Mouse (Mus musculus) CD8-positive naive resting alpha-beta T cell, adult 57 days (primary cell): Measurements from ENCODE around the gene Pdss1. TPM values are rescaled to one million over a fixed set of nuclear protein-coding genes. Genes with fewer than 3 reads are reported as not detected.

Source experiments
- total RNA-seq: library from RNA; stranded (reverse); gene quantifications from one replicate; pipeline ENCODE4 v1.2.4, GENCODE M21; 2023

The Pdss1 gene
- total RNA-seq = 17.7 TPM

GRCm38 (mm10) chr2:22895282-22896273 lies at the start of gene Pdss1:
Pdss1 (plus strand) TSS chr2:22895522.

Other genes with a start within 250 kb of the Pdss1 start
- gene Apbb1ip, start 121.4 kb upstream of the Pdss1 start, total RNA-seq = 210 TPM
- 168 TPM for gene Abi1, start 144.7 kb downstream of the Pdss1 start, total RNA-seq
- 44.1 TPM for gene Acbd5, start 172.6 kb downstream of the Pdss1 start, total RNA-seq